23 mouse cellular contexts compared by ENCODE assay signal in the genomic region with DNA sequence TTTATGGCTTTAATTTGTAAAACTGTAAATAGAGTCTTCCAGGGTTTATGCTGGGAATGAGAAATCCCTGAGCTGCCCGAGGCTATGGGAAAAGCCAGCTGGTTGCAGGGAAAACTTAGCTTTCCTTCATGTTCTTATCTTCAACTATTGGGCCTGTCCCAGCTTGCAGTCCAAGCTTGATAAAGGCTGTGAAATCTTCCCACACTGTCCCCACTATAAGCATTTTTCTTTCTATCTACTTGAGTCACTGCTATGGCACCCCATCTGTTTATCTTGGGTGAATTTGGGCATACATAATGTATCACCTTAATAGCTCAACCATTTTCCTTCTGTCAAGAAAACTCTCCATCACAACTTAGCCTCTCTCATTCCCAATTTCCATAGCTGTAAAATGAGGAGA. TPM values are rescaled to one million over a fixed set of nuclear protein-coding genes. Genes with fewer than 3 reads are reported as not detected.
"Had no signal": no experiment of that assay in that cellular context is flagged by ENCODE, and none has a peak within 500 bp of the region (broad histone marks: within the 10 kb centered on the region; RNA-seq: fewer than 3 reads in every experiment).

No protein-coding gene starts in this region.

- H3K4me2 ChIP-seq: limb, embryonic 12.5 days; midbrain, embryonic 12.5 days; neural tube, embryonic 13.5 days had no signal

- H3K4me1 ChIP-seq: limb, embryonic 12.5 days; midbrain, embryonic 12.5 days; neural tube, embryonic 13.5 days had no signal

- H3K36me3 ChIP-seq: limb, embryonic 12.5 days; midbrain, embryonic 12.5 days; neural tube, embryonic 13.5 days had no signal

- ATAC-seq: lung, postnatal 0 days; midbrain, embryonic 16.5 days had no signal

- H3K27ac ChIP-seq: kidney, postnatal 0 days; limb, embryonic 12.5 days; midbrain, embryonic 12.5 days; neural tube, embryonic 13.5 days had no signal

- H3K9me3 ChIP-seq: limb, embryonic 12.5 days; megakaryocyte, embryonic 14.5 days; midbrain, embryonic 12.5 days; neural tube, embryonic 13.5 days had no signal

- H3K27me3 ChIP-seq: limb, embryonic 12.5 days; megakaryocyte, embryonic 14.5 days; midbrain, embryonic 12.5 days; neural tube, embryonic 13.5 days had no signal

- H3K4me3 ChIP-seq: limb, embryonic 12.5 days; megakaryocyte, embryonic 14.5 days; midbrain, embryonic 12.5 days; neural tube, embryonic 13.5 days had no signal

- DNase-seq: kidney, adult 11 months; kidney, adult 9 months; kidney, postnatal 36 days; layer of hippocampus, adult 9-11 months; layer of hippocampus, postnatal 36 days; lung, adult 2 months; lung, postnatal 4 days; retina, postnatal 1 day; right cerebral cortex, postnatal 4 days; spleen, adult 18-20 months; thymus, adult 18-20 months; thymus, postnatal 14 days had no signal

- H3K9ac ChIP-seq: limb, embryonic 12.5 days; midbrain, embryonic 12.5 days; neural tube, embryonic 13.5 days had no signal

RNA-seq across cellular contexts. Expression of gene Clca3a2, which starts 1.3 kb away (rescaled TPM):
- total RNA-seq: layer of hippocampus, postnatal 36 days; left cerebral cortex, adult 8-10 months had no signal
- polyA plus RNA-seq: limb, embryonic 12.5 days; midbrain, embryonic 12.5 days; midbrain, embryonic 16.5 days had no signal

RNA-seq across cellular contexts. Expression of gene Clca3b, which starts 28.5 kb away (rescaled TPM):
- total RNA-seq: layer of hippocampus, adult 18-20 months; layer of hippocampus, postnatal 36 days; left cerebral cortex, adult 8-10 months; left cerebral cortex, postnatal 25 days; liver, adult 2 months had no signal
- polyA plus RNA-seq: limb, embryonic 12.5 days; liver, adult 2 months; lung, postnatal 0 days; midbrain, embryonic 12.5 days; midbrain, embryonic 16.5 days; neural tube, embryonic 13.5 days had no signal
